Mouse (Mus musculus): Measurements from ENCODE around the gene Rnase1. TPM values are rescaled to one million over a fixed set of nuclear protein-coding genes. Genes with fewer than 3 reads are reported as not detected.
"Not testable (repeated sequence)": the region's sequence is repeated elsewhere in the genome, so short reads cannot be mapped to it uniquely, and the experiment has no call there.

Rnase1 gene
- polyA plus RNA-seq, 1 experiment from 2014 or later, result 0.57 TPM

DNA sequence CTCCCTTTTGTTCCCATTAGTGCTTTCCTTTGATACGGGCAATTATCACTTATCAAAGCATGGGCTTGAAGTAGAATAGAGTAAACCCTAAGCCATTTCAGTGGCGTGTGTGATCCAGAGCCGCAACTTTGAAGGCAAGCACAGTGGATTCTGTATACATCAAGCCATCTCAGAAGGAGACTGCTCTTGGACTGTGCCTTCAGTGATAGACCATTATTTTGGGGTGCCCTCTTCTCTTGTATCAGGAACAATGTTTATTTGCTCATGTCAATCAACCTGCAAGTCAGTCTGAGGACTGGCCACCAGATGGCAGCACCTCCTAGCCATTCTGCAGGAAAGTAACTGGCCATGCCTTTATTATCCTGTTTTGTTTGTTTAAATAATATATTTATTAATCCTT, 43.4 kb downstream of the Rnase1 start:
- Histone ChIP-seq H3K4me1 (ENCODE audit: control insufficient read depth, insufficient read depth, low read length) (no peaks in the 10 kb centered on the region), H3K36me3 (ENCODE audit: control insufficient read depth, insufficient read depth, low read length) (no peaks in the 10 kb centered on the region), H3K9ac (ENCODE audit: low read depth, low read length) (no peak overlapping the region), H3K27me3 (ENCODE audit: control insufficient read depth, insufficient read depth, low read depth, low read length) (no peaks in the 10 kb centered on the region), H3K4me2 (ENCODE audit: low read length) (no peak overlapping the region), H3K4me3 (ENCODE audit: low read depth, low read length) (no peak overlapping the region), H3K27ac (ENCODE audit: low read length) (no peak overlapping the region), H3K9me3 (replicated peaks; ENCODE audit: control insufficient read depth, low read length, poor library complexity, severe bottlenecking) (no peaks in the 10 kb centered on the region)
- peak; percentile 37; the same call in 1 of the 2 replicates for ATAC-seq
- 60% methylated on average over 3 of the region's 3 CpGs for WGBS

DNA sequence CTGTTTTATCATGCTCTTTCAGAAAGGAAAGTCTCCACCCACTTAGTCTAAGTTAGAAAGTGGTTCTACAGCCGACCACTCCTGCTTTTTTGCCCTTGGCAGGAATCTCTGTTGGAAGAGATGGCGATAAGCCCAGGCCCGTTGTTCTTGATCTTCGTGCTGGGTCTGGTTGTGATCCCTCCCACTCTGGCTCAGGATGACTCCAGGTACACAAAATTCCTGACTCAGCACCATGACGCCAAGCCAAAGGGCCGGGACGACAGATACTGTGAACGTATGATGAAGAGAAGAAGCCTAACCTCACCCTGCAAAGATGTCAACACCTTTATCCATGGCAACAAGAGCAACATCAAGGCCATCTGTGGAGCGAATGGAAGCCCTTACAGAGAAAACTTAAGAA, 45.3 kb downstream of the Rnase1 start:
- H3K4me3 ChIP-seq (ENCODE audit: low read depth, low read length), result no peak overlapping the region
- no peak overlapping the region for H3K4me2 ChIP-seq (ENCODE audit: low read length)
- no peak overlapping the region for H3K9ac ChIP-seq (ENCODE audit: low read depth, low read length)
- H3K36me3 ChIP-seq (ENCODE audit: control insufficient read depth, insufficient read depth, low read length), result no peaks in the 10 kb centered on the region
- no peaks in the 10 kb centered on the region for H3K9me3 ChIP-seq (replicated peaks; ENCODE audit: control insufficient read depth, low read length, poor library complexity, severe bottlenecking)
- no peaks in the 10 kb centered on the region for H3K4me1 ChIP-seq (ENCODE audit: control insufficient read depth, insufficient read depth, low read length)
- no peak for ATAC-seq
- no peak overlapping the region for H3K27ac ChIP-seq (ENCODE audit: low read length)
- 78% methylated on average over 9 of the region's 9 CpGs for WGBS
- no peaks in the 10 kb centered on the region for H3K27me3 ChIP-seq (ENCODE audit: control insufficient read depth, insufficient read depth, low read depth, low read length)

DNA sequence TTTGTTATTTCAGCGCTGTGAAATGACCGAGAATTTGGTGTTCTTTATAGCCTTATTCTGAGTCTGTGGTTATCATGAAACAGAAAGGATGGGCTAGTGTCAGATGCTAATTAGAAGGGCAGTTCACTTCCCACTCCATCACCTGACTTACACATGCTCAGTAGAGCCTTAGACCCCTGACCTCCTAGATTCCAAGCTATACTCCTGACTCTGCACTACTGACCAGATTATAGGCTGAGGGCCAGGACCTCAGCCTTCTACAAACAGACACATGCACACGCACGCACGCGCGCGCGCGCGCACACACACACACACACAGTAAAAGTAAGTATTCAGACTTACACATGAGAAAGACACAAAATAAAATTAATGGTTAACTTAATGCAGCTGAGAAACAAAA, 47.7 kb downstream of the Rnase1 start:
- no peaks in the 10 kb centered on the region for H3K9me3 ChIP-seq (replicated peaks; ENCODE audit: control insufficient read depth, low read length, poor library complexity, severe bottlenecking)
- no peak overlapping the region for H3K4me2 ChIP-seq (ENCODE audit: low read length)
- no peak overlapping the region for H3K9ac ChIP-seq (ENCODE audit: low read depth, low read length)
- no peak overlapping the region for H3K4me3 ChIP-seq (ENCODE audit: low read depth, low read length)
- no peaks in the 10 kb centered on the region for H3K36me3 ChIP-seq (ENCODE audit: control insufficient read depth, insufficient read depth, low read length)
- no peak overlapping the region for H3K27ac ChIP-seq (ENCODE audit: low read length)
- no peaks in the 10 kb centered on the region for H3K4me1 ChIP-seq (ENCODE audit: control insufficient read depth, insufficient read depth, low read length)
- ATAC-seq, result no peak
- 96% methylated on average over 11 of the region's 11 CpGs for WGBS
- no peaks in the 10 kb centered on the region for H3K27me3 ChIP-seq (ENCODE audit: control insufficient read depth, insufficient read depth, low read depth, low read length)

DNA sequence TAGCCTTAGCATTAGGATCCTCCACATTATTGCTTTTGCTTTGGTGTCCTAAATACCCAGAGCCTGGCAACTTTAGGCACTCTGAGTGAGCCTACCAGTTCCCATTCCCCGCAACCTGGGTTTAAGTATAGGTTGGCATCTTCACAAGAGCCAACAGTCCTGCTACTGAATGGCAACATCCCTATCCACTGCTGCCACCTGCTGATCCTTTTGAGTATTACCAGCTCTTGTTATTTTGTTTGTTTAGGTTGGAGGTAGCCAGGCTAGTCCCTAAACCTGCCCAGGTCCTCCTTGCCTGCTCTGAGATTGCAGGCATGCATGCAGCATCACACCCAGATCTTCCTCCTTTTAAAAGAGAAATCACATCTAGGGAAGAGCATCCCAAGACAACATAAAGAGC, 48.3 kb downstream of the Rnase1 start:
- peak; percentile 66 for ATAC-seq
- H3K9me3 ChIP-seq (replicated peaks; ENCODE audit: control insufficient read depth, low read length, poor library complexity, severe bottlenecking); H3K27me3 ChIP-seq (ENCODE audit: control insufficient read depth, insufficient read depth, low read depth, low read length); H3K36me3 ChIP-seq (ENCODE audit: control insufficient read depth, insufficient read depth, low read length); H3K4me3 ChIP-seq (ENCODE audit: low read depth, low read length); H3K4me2 ChIP-seq (ENCODE audit: low read length); H3K27ac ChIP-seq (ENCODE audit: low read length); H3K9ac ChIP-seq (ENCODE audit: low read depth, low read length); H3K4me1 ChIP-seq (ENCODE audit: control insufficient read depth, insufficient read depth, low read length): not testable (repeated sequence)
- 30% methylated on average over 1 of the region's 1 CpGs for WGBS

GRCm38 (mm10) chr14:51095736-51096524, 50.7 kb downstream of the Rnase1 start:
- 75% methylated on average over 9 of the region's 9 CpGs for WGBS
- Histone ChIP-seq H3K27ac (ENCODE audit: low read length) (no peak overlapping the region), H3K27me3 (ENCODE audit: control insufficient read depth, insufficient read depth, low read depth, low read length) (no peaks in the 10 kb centered on the region), H3K4me1 (ENCODE audit: control insufficient read depth, insufficient read depth, low read length) (peaks cover 6% of the 10 kb centered on the region; the same call in 1 of the 2 replicates), H3K4me2 (ENCODE audit: low read length) (no peak overlapping the region), H3K36me3 (ENCODE audit: control insufficient read depth, insufficient read depth, low read length) (no peaks in the 10 kb centered on the region), H3K9me3 (replicated peaks; ENCODE audit: control insufficient read depth, low read length, poor library complexity, severe bottlenecking) (no peaks in the 10 kb centered on the region), H3K9ac (ENCODE audit: low read depth, low read length) (no peak overlapping the region), H3K4me3 (ENCODE audit: low read depth, low read length) (no peak overlapping the region)
- ATAC-seq, result no peak

Other genes starting within 250 kb of the Rnase1 start
- gene Klhl33, start 249.3 kb downstream of the Rnase1 start, polyA plus RNA-seq (2015; fragmentation: Nextera tagmentation; extraction: Ambion mirVana), result 2.4 and 2.8 TPM in 2 replicates
- 113 and 117 TPM in 2 replicates for gene Osgep, start 221.9 kb downstream of the Rnase1 start, polyA plus RNA-seq (2015; fragmentation: Nextera tagmentation; extraction: Ambion mirVana)
- 173 and 193 TPM in 2 replicates for gene Apex1, start 221.8 kb downstream of the Rnase1 start, polyA plus RNA-seq (2015; fragmentation: Nextera tagmentation; extraction: Ambion mirVana)
- 95.0 and 99.5 TPM in 2 replicates for gene Pip4p1, start 215.9 kb downstream of the Rnase1 start, polyA plus RNA-seq (2015; fragmentation: Nextera tagmentation; extraction: Ambion mirVana)
- gene Pnp, start 215.7 kb downstream of the Rnase1 start, polyA plus RNA-seq (2015; fragmentation: Nextera tagmentation; extraction: Ambion mirVana), result 20.8 and 22.8 TPM in 2 replicates
- not detected in 2 replicates for gene Gm49342, start 202.3 kb downstream of the Rnase1 start, polyA plus RNA-seq (2015; fragmentation: Nextera tagmentation; extraction: Ambion mirVana)
- gene Pnp2, start 190.8 kb downstream of the Rnase1 start, polyA plus RNA-seq (2015; fragmentation: Nextera tagmentation; extraction: Ambion mirVana), result 1.1 and 1.3 TPM in 2 replicates
- gene Rnase10, start 139.0 kb downstream of the Rnase1 start, polyA plus RNA-seq (2015; fragmentation: Nextera tagmentation; extraction: Ambion mirVana), result not detected in 2 replicates
- gene Rnase9, start 104.9 kb downstream of the Rnase1 start, polyA plus RNA-seq (2015; fragmentation: Nextera tagmentation; extraction: Ambion mirVana), result not detected in 2 replicates
- not detected in 2 replicates for gene Rnase11, start 96.6 kb downstream of the Rnase1 start, polyA plus RNA-seq (2015; fragmentation: Nextera tagmentation; extraction: Ambion mirVana)
- gene Rnase12, start 89.1 kb downstream of the Rnase1 start, polyA plus RNA-seq (2015; fragmentation: Nextera tagmentation; extraction: Ambion mirVana), result not detected in 2 replicates
- gene Olfr750, start 72.3 kb downstream of the Rnase1 start, polyA plus RNA-seq (2015; fragmentation: Nextera tagmentation; extraction: Ambion mirVana), result 0.07 TPM in 1 of 2 replicates, not detected in the other
- 13.6 and 15.2 TPM in 2 replicates for gene Rnase4, start 55.7 kb downstream of the Rnase1 start, polyA plus RNA-seq (2015; fragmentation: Nextera tagmentation; extraction: Ambion mirVana)
- 3.1 and 3.2 TPM in 2 replicates for gene Ang, start 55.6 kb downstream of the Rnase1 start, polyA plus RNA-seq (2015; fragmentation: Nextera tagmentation; extraction: Ambion mirVana)
- not detected in 2 replicates for gene Eddm3b, start 32.4 kb downstream of the Rnase1 start, polyA plus RNA-seq (2015; fragmentation: Nextera tagmentation; extraction: Ambion mirVana)
- gene Rnase6, start 22.9 kb downstream of the Rnase1 start, polyA plus RNA-seq (2015; fragmentation: Nextera tagmentation; extraction: Ambion mirVana), result 0.77 and 0.91 TPM in 2 replicates
- gene Rnase2b, start 15.5 kb upstream of the Rnase1 start, polyA plus RNA-seq (2015; fragmentation: Nextera tagmentation; extraction: Ambion mirVana), result not detected in 2 replicates
- not detected in 2 replicates for gene Ang2, start 52.4 kb upstream of the Rnase1 start, polyA plus RNA-seq (2015; fragmentation: Nextera tagmentation; extraction: Ambion mirVana)
- not detected in 2 replicates for gene Ear14, start 56.6 kb upstream of the Rnase1 start, polyA plus RNA-seq (2015; fragmentation: Nextera tagmentation; extraction: Ambion mirVana)
- gene Rnase2a, start 109.3 kb upstream of the Rnase1 start, polyA plus RNA-seq (2015; fragmentation: Nextera tagmentation; extraction: Ambion mirVana), result not detected in 2 replicates
- gene Gm7247, start 215.0 kb upstream of the Rnase1 start, polyA plus RNA-seq (2015; fragmentation: Nextera tagmentation; extraction: Ambion mirVana), result not detected in 2 replicates

All from midbrain, embryonic 16.5 days (tissue).